Mouse (Mus musculus) stomach, embryonic 16.5 days (tissue): ENCODE measurements around the gene Ids. TPM values are rescaled to one million over a fixed set of nuclear protein-coding genes. Genes with fewer than 3 reads are reported as not detected.

Experiments used
- ATAC-seq: fragments of 200-750 bp; cut with Nextera tagmentation; 2 replicates; pipeline ENCODE4 v1.8.0; 2017; ENCODE audit warnings: moderate number of reproducible peaks, moderate TSS enrichment; ENCODE audit not compliant: insufficient read depth, low FRiP score
- H3K27ac ChIP-seq: fragments of 300-500 bp; sonication (generic); 2 replicates; pipeline ENCODE4 v1.5.1; 2014; ENCODE audit warnings: low read length
- H3K27me3 ChIP-seq: fragments of 300-500 bp; sonication (generic); 2 replicates; pipeline ENCODE4 v1.6.1; 2014; ENCODE audit warnings: low read length, control low read depth, mixed read lengths; ENCODE audit not compliant: control insufficient read depth, insufficient read depth
- H3K36me3 ChIP-seq: fragments of 300-500 bp; sonication (generic); 2 replicates; pipeline ENCODE4 v1.6.1; 2014; ENCODE audit warnings: low read length; ENCODE audit not compliant: control insufficient read depth, insufficient read depth
- H3K4me1 ChIP-seq: fragments of 300-500 bp; sonication (generic); 2 replicates; pipeline ENCODE4 v1.6.1; 2014; ENCODE audit warnings: low read length, control low read depth, mixed read lengths; ENCODE audit not compliant: control insufficient read depth, insufficient read depth
- H3K4me2 ChIP-seq: fragments of 300-500 bp; sonication (generic); 2 replicates; pipeline ENCODE4 v1.6.1; 2014; ENCODE audit warnings: low read depth, low read length, mixed read lengths
- H3K4me3 ChIP-seq: fragments of 300-500 bp; sonication (generic); replicated peaks from 2 replicates; pipeline ENCODE4 v1.5.1; 2014; ENCODE audit warnings: mild to moderate bottlenecking, low read length
- H3K9ac ChIP-seq: fragments of 300-500 bp; sonication (generic); 2 replicates; pipeline ENCODE4 v1.6.1; 2014; ENCODE audit warnings: low read length
- H3K9me3 ChIP-seq: fragments of 300-500 bp; sonication (generic); replicated peaks from 2 replicates; pipeline ENCODE4 v1.6.1; 2016; ENCODE audit warnings: low read length, control low read depth; ENCODE audit not compliant: control insufficient read depth
- WGBS: fragments of 180-500 bp; shearing (Covaris S2); extraction: QIAGEN DNeasy Blood & Tissue Kit; methylation state at CpG from one replicate; pipeline ENCODE4 v1.1.7; 2014; 5-methylcytosine and 5-hydroxymethylcytosine counted together
- polyA plus RNA-seq: library from polyadenylated mRNA; unstranded; fragments of >200 nt; fragmentation: Nextera tagmentation; extraction: Ambion mirVana; gene quantifications from 2 replicates; pipeline ENCODE4 v1.2.1, GENCODE M21; 2015

Ids gene
- polyA plus RNA-seq, 1 experiment from 2014 or later, result 3.8 TPM

DNA sequence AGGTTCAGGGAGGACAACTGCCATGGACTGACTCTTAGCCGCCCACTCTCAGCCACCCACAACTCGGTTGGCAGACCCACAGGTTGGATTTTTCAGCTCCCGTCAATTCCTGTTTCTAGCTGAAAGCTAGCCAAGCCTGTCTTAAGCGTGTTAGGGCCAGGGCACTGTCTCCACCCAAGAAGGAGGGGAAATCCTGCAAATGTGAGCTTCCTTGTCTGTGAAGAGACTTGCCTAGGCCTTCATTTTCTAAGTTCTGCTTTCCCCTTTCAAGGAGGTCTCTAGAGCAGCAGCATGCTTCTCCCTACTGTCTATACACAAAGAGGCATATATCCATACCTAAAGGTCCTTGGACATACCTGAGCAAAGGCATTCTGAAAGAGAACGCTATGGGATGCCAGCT, 1.4 kb downstream of the Ids start:
- Histone ChIP-seq H3K27me3 (no peaks in the 10 kb centered on the region), H3K4me3 (no peak overlapping the region), H3K27ac (no peak overlapping the region), H3K9me3 (no peaks in the 10 kb centered on the region), H3K36me3 (no peaks in the 10 kb centered on the region), H3K4me1 (peaks cover 3% of the 10 kb centered on the region; the same call in 1 of the 2 replicates), H3K4me2 (peak overlapping the region; percentile 54; the same call in 1 of the 2 replicates), H3K9ac (no peak overlapping the region)
- no peak for ATAC-seq
- 80% methylated on average over 5 of the region's 5 CpGs for WGBS

DNA sequence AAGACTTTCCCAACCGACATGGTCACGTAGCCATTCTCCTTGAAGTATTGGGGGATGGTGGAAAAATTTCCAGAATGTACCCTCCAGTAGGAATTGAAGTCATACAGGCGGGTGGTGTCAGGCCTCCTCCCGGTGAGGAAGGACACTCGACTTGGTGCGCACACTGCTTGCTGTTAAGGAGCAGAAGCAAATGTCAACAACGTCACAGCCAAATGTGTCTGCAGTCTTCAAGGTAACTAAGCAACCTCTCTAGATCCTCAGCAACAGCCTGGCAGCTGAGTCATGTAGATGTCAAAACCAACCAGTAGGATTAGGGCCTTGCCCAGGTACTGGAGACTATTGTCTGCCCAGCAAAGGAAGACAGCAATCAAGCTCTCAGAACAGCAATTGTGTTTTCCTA, 1.9 kb downstream of the Ids start:
- Histone ChIP-seq H3K4me3 (no peak overlapping the region), H3K27ac (no peak overlapping the region), H3K36me3 (no peaks in the 10 kb centered on the region), H3K9ac (no peak overlapping the region), H3K4me2 (no peak overlapping the region), H3K4me1 (peaks cover 3% of the 10 kb centered on the region; the same call in 1 of the 2 replicates), H3K27me3 (no peaks in the 10 kb centered on the region), H3K9me3 (no peaks in the 10 kb centered on the region)
- WGBS, result 85% methylated on average over 7 of the region's 7 CpGs
- ATAC-seq, result no peak

- Histone ChIP-seq H3K27me3 (no peaks in the 10 kb centered on the region), H3K4me1 (no peaks in the 10 kb centered on the region), H3K4me2 (no peak overlapping the region), H3K9ac (no peak overlapping the region), H3K36me3 (no peaks in the 10 kb centered on the region), H3K9me3 (no peaks in the 10 kb centered on the region), H3K4me3 (no peak overlapping the region), H3K27ac (no peak overlapping the region)
- no peak for ATAC-seq
- WGBS, result 26% methylated on average over 6 of the region's 6 CpGs
Measured at GRCm38 (mm10) chrX:70330202-70330843, 34.6 kb downstream of the Ids start.

GRCm38 (mm10) chrX:70328530-70329143, 36.2 kb downstream of the Ids start:
- WGBS, result 49% methylated on average over 2 of the region's 2 CpGs
- H3K4me3 ChIP-seq, result no peak overlapping the region

DNA sequence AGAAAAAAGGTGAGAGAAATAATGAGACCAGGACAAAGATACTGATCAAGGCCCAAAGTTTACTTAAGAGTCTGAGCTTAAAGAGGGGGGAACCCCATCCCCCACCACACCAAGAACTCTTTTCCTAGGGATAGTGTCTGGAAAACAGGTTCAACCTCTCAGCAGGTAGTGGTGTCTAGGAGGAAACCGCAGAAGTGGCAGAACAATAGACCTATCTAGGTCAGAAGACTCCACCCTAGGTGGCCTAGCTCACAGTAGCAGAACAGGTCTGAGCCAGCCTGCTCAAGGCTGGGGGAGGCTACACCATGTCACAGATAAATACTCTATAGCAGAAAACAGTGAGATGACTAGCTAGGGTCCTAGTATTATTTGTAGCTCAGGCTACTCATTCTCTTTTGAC, 37.2 kb downstream of the Ids start:
- no peak overlapping the region for H3K27ac ChIP-seq
- H3K9ac ChIP-seq, result no peak overlapping the region
- H3K4me3 ChIP-seq, result no peak overlapping the region
- H3K4me2 ChIP-seq, result no peak overlapping the region
- H3K27me3 ChIP-seq, result no peaks in the 10 kb centered on the region
- no peaks in the 10 kb centered on the region for H3K4me1 ChIP-seq
- no peaks in the 10 kb centered on the region for H3K36me3 ChIP-seq
- 50% methylated on average over 1 of the region's 1 CpGs for WGBS
- no peaks in the 10 kb centered on the region for H3K9me3 ChIP-seq
- ATAC-seq, result no peak

More at GRCm38 (mm10) chrX:70328530-70329143, 36.2 kb downstream of the Ids start:
- Histone ChIP-seq H3K36me3 (no peaks in the 10 kb centered on the region), H3K4me2 (no peak overlapping the region), H3K27ac (no peak overlapping the region), H3K9me3 (no peaks in the 10 kb centered on the region), H3K4me1 (no peaks in the 10 kb centered on the region), H3K27me3 (no peaks in the 10 kb centered on the region), H3K9ac (no peak overlapping the region)
- ATAC-seq, result no peak

- ATAC-seq, result no peak
- Histone ChIP-seq H3K27ac (no peak overlapping the region), H3K4me3 (no peak overlapping the region), H3K9me3 (no peaks in the 10 kb centered on the region), H3K4me2 (no peak overlapping the region), H3K36me3 (no peaks in the 10 kb centered on the region), H3K9ac (no peak overlapping the region), H3K4me1 (no peaks in the 10 kb centered on the region), H3K27me3 (no peaks in the 10 kb centered on the region)
- 26% methylated on average over 2 of the region's 2 CpGs for WGBS
Measured at GRCm38 (mm10) chrX:70319254-70319653, 45.6 kb downstream of the Ids start.

GRCm38 (mm10) chrX:70314949-70315641, 49.8 kb downstream of the Ids start:
- no peak overlapping the region for H3K4me2 ChIP-seq
- H3K9ac ChIP-seq, result no peak overlapping the region
- no peaks in the 10 kb centered on the region for H3K4me1 ChIP-seq
- no peaks in the 10 kb centered on the region for H3K36me3 ChIP-seq
- H3K27me3 ChIP-seq, result no peaks in the 10 kb centered on the region
- 83% methylated on average over 3 of the region's 3 CpGs for WGBS
- no peaks in the 10 kb centered on the region for H3K9me3 ChIP-seq
- H3K4me3 ChIP-seq, result no peak overlapping the region
- H3K27ac ChIP-seq, result no peak overlapping the region
- no peak for ATAC-seq

Other genes with a start within 250 kb of the Ids start
- gene 1110012L19Rik, start 20.8 kb upstream of the Ids start, polyA plus RNA-seq, result 31.8 and 35.6 TPM in 2 replicates
- 34.7 and 37.5 TPM in 2 replicates for gene Tmem185a, start 112.1 kb upstream of the Ids start, polyA plus RNA-seq